Mouse (Mus musculus): Measurements from ENCODE around the gene Atp2a3. TPM values are rescaled to one million over a fixed set of nuclear protein-coding genes. Genes with fewer than 3 reads are reported as not detected.

Gene Atp2a3
- polyA plus RNA-seq, 1 experiment from 2014 or later = 0.68 TPM

- no peak for DNase-seq (ENCODE audit: low spot score)
- peak; percentile 16; the same call in 1 of the 2 replicates for ATAC-seq (ENCODE audit: low FRiP score)
- no peaks in the 10 kb centered on the region for H3K4me1 ChIP-seq (replicated peaks; ENCODE audit: control insufficient read depth, insufficient read depth, low read length)
- H3K36me3 ChIP-seq (ENCODE audit: control insufficient read depth, insufficient read depth, low read length) = no peaks in the 10 kb centered on the region
- H3K4me3 ChIP-seq (ENCODE audit: low read depth, low read length) = no peak overlapping the region
- 64% methylated on average over 5 of the region's 5 CpGs for WGBS
- no peak overlapping the region for H3K4me2 ChIP-seq (replicated peaks; ENCODE audit: low read depth, low read length)
- no peaks in the 10 kb centered on the region for H3K27me3 ChIP-seq (ENCODE audit: control insufficient read depth, insufficient read depth, low read length)
- no peaks in the 10 kb centered on the region for H3K9me3 ChIP-seq (ENCODE audit: control insufficient read depth, low read length)
- no peak overlapping the region for H3K27ac ChIP-seq (ENCODE audit: low read depth, low read length)
- no peak overlapping the region for H3K9ac ChIP-seq (ENCODE audit: low read depth, low read length)
Observed at GRCm38 (mm10) chr11:73031536-73031935, 70.6 kb downstream of the Atp2a3 start.

GRCm38 (mm10) chr11:73036077-73036476 is 75.1 kb downstream of the Atp2a3 start:
- Histone ChIP-seq H3K27ac (ENCODE audit: low read depth, low read length) (no peak overlapping the region), H3K36me3 (ENCODE audit: control insufficient read depth, insufficient read depth, low read length) (no peaks in the 10 kb centered on the region), H3K4me2 (replicated peaks; ENCODE audit: low read depth, low read length) (no peak overlapping the region), H3K27me3 (ENCODE audit: control insufficient read depth, insufficient read depth, low read length) (no peaks in the 10 kb centered on the region), H3K4me1 (replicated peaks; ENCODE audit: control insufficient read depth, insufficient read depth, low read length) (no peaks in the 10 kb centered on the region), H3K4me3 (ENCODE audit: low read depth, low read length) (no peak overlapping the region), H3K9me3 (ENCODE audit: control insufficient read depth, low read length) (no peaks in the 10 kb centered on the region), H3K9ac (ENCODE audit: low read depth, low read length) (no peak overlapping the region)
- ATAC-seq (ENCODE audit: low FRiP score) = no peak
- 82% methylated on average over 7 of the region's 7 CpGs for WGBS
- no peak for DNase-seq (ENCODE audit: low spot score)

GRCm38 (mm10) chr11:73036889-73037288 is 75.9 kb downstream of the Atp2a3 start:
- no peaks in the 10 kb centered on the region for H3K9me3 ChIP-seq (ENCODE audit: control insufficient read depth, low read length)
- no peak for DNase-seq (ENCODE audit: low spot score)
- H3K36me3 ChIP-seq (ENCODE audit: control insufficient read depth, insufficient read depth, low read length) = no peaks in the 10 kb centered on the region

GRCm38 (mm10) chr11:73037691-73038090 is 76.7 kb downstream of the Atp2a3 start:
- 78% methylated on average over 3 of the region's 3 CpGs for WGBS
- H3K27me3 ChIP-seq (ENCODE audit: control insufficient read depth, insufficient read depth, low read length) = no peaks in the 10 kb centered on the region

More at GRCm38 (mm10) chr11:73036889-73037288, 75.9 kb downstream of the Atp2a3 start:
- Histone ChIP-seq H3K27me3 (ENCODE audit: control insufficient read depth, insufficient read depth, low read length) (no peaks in the 10 kb centered on the region), H3K4me3 (ENCODE audit: low read depth, low read length) (no peak overlapping the region), H3K9ac (ENCODE audit: low read depth, low read length) (no peak overlapping the region), H3K27ac (ENCODE audit: low read depth, low read length) (no peak overlapping the region), H3K4me1 (replicated peaks; ENCODE audit: control insufficient read depth, insufficient read depth, low read length) (no peaks in the 10 kb centered on the region), H3K4me2 (replicated peaks; ENCODE audit: low read depth, low read length) (no peak overlapping the region)
- WGBS = 62% methylated on average over 6 of the region's 6 CpGs
- ATAC-seq (ENCODE audit: low FRiP score) = no peak

GRCm38 (mm10) chr11:73039102-73039799 is 78.3 kb downstream of the Atp2a3 start:
- Histone ChIP-seq H3K27me3 (ENCODE audit: control insufficient read depth, insufficient read depth, low read length) (no peaks in the 10 kb centered on the region), H3K9ac (ENCODE audit: low read depth, low read length) (no peak overlapping the region), H3K27ac (ENCODE audit: low read depth, low read length) (no peak overlapping the region), H3K9me3 (ENCODE audit: control insufficient read depth, low read length) (no peaks in the 10 kb centered on the region), H3K4me3 (ENCODE audit: low read depth, low read length) (no peak overlapping the region), H3K4me1 (replicated peaks; ENCODE audit: control insufficient read depth, insufficient read depth, low read length) (no peaks in the 10 kb centered on the region), H3K4me2 (replicated peaks; ENCODE audit: low read depth, low read length) (no peak overlapping the region), H3K36me3 (ENCODE audit: control insufficient read depth, insufficient read depth, low read length) (no peaks in the 10 kb centered on the region)
- DNase-seq (ENCODE audit: low spot score) (peak; percentile 78), ATAC-seq (ENCODE audit: low FRiP score) (peak; percentile 59; the same call in 1 of the 2 replicates)
- 64% methylated on average over 9 of the region's 9 CpGs for WGBS

More at GRCm38 (mm10) chr11:73037691-73038090, 76.7 kb downstream of the Atp2a3 start:
- ATAC-seq (ENCODE audit: low FRiP score) (no peak), DNase-seq (ENCODE audit: low spot score) (no peak)
- no peak overlapping the region for H3K27ac ChIP-seq (ENCODE audit: low read depth, low read length)
- no peaks in the 10 kb centered on the region for H3K36me3 ChIP-seq (ENCODE audit: control insufficient read depth, insufficient read depth, low read length)
- no peak overlapping the region for H3K4me3 ChIP-seq (ENCODE audit: low read depth, low read length)
- no peaks in the 10 kb centered on the region for H3K9me3 ChIP-seq (ENCODE audit: control insufficient read depth, low read length)
- no peak overlapping the region for H3K4me2 ChIP-seq (replicated peaks; ENCODE audit: low read depth, low read length)
- H3K9ac ChIP-seq (ENCODE audit: low read depth, low read length) = no peak overlapping the region
- H3K4me1 ChIP-seq (replicated peaks; ENCODE audit: control insufficient read depth, insufficient read depth, low read length) = no peaks in the 10 kb centered on the region

Other genes starting within 250 kb of the Atp2a3 start
- gene Cyb5d2, start 165.0 kb upstream of the Atp2a3 start, polyA plus RNA-seq (2014; fragmentation: Nextera tagmentation; extraction: Ambion mirVana) = 3.4 and 4.5 TPM in 2 replicates
- 8.0 and 14.0 TPM in 2 replicates for gene Zzef1, start 164.9 kb upstream of the Atp2a3 start, polyA plus RNA-seq (2014; fragmentation: Nextera tagmentation; extraction: Ambion mirVana)
- 1.4 and 2.4 TPM in 2 replicates for gene P2rx1, start 37.9 kb downstream of the Atp2a3 start, polyA plus RNA-seq (2014; fragmentation: Nextera tagmentation; extraction: Ambion mirVana)
- gene Camkk1, start 57.8 kb downstream of the Atp2a3 start, polyA plus RNA-seq (2014; fragmentation: Nextera tagmentation; extraction: Ambion mirVana) = 3.7 and 4.4 TPM in 2 replicates
- 12.0 and 12.5 TPM in 2 replicates for gene Ncbp3, start 86.6 kb downstream of the Atp2a3 start, polyA plus RNA-seq (2014; fragmentation: Nextera tagmentation; extraction: Ambion mirVana)
- 0.15 and 0.20 TPM in 2 replicates for gene Itgae, start 129.4 kb downstream of the Atp2a3 start, polyA plus RNA-seq (2014; fragmentation: Nextera tagmentation; extraction: Ambion mirVana)
- gene Haspin, start 177.1 kb downstream of the Atp2a3 start, polyA plus RNA-seq (2014; fragmentation: Nextera tagmentation; extraction: Ambion mirVana) = 13.9 and 14.2 TPM in 2 replicates
- gene P2rx5, start 199.3 kb downstream of the Atp2a3 start, polyA plus RNA-seq (2014; fragmentation: Nextera tagmentation; extraction: Ambion mirVana) = 0.45 TPM in 2 replicates
- 132 and 134 TPM in 2 replicates for gene Emc6, start 215.9 kb downstream of the Atp2a3 start, polyA plus RNA-seq (2014; fragmentation: Nextera tagmentation; extraction: Ambion mirVana)
- gene Tax1bp3, start 215.9 kb downstream of the Atp2a3 start, polyA plus RNA-seq (2014; fragmentation: Nextera tagmentation; extraction: Ambion mirVana) = 221 and 223 TPM in 2 replicates
- gene Ctns, start 237.9 kb downstream of the Atp2a3 start, polyA plus RNA-seq (2014; fragmentation: Nextera tagmentation; extraction: Ambion mirVana) = 19.1 and 25.2 TPM in 2 replicates
- 0.99 and 1.2 TPM in 2 replicates for gene Shpk, start 238.3 kb downstream of the Atp2a3 start, polyA plus RNA-seq (2014; fragmentation: Nextera tagmentation; extraction: Ambion mirVana)

All from hindbrain, embryonic 11.5 days (tissue).